Comparison of ENCODE assay signal across 8 mouse cellular contexts in genomic region chr2:4883009-4883704, GRCm38 (mm10). TPM values are rescaled to one million over a fixed set of nuclear protein-coding genes. Genes with fewer than 3 reads are reported as not detected.
DNase-seq lines count a peak whose midpoint lies in the region; ATAC-seq and TF ChIP-seq lines count a peak whose summit lies in the region.

No protein-coding gene starts in this region.

- H3K9ac ChIP-seq in heart, embryonic 11.5 days (ENCODE audit: low read depth, low read length), result peak overlapping the region; percentile 97
- H3K9ac ChIP-seq in MEL (ENCODE audit: control insufficient read depth, low read depth, low read length, poor library complexity, severe bottlenecking), result peak overlapping the region; percentile 96
- H3K9ac ChIP-seq in forebrain, embryonic 15.5 days (replicated peaks), result peak overlapping the region; percentile 99
- H3K9ac ChIP-seq in liver, embryonic 15.5 days, result peak overlapping the region; percentile 97

- TF ChIP-seq CTCF in MEL (IDR thresholded peaks at IDR 0.05 in 2 of 3, conservative IDR thresholded peaks at IDR 0.05 in 1 of 3; ENCODE audit: control insufficient read depth in 1 of 3, insufficient read depth in 1 of 3, low read depth in 2 of 3, low read length in 3 of 3, poor library complexity in 1 of 3, severe bottlenecking in 1 of 3), result no peak

- 2% methylated on average over 18 of the region's 18 CpGs for WGBS in heart, embryonic 11.5 days (ENCODE audit: insufficient replicate concordance)
- 1% methylated on average over 18 of the region's 18 CpGs for WGBS in forebrain, embryonic 15.5 days
- WGBS in liver, embryonic 15.5 days (ENCODE audit: insufficient replicate concordance), result 2% methylated on average over 18 of the region's 18 CpGs

- peaks cover 34% of the 10 kb centered on the region for H3K79me2 ChIP-seq in MEL (ENCODE audit: control insufficient read depth, insufficient read depth, low read length, poor library complexity)

- no peaks in the 10 kb centered on the region for H3K9me3 ChIP-seq in heart, embryonic 11.5 days (replicated peaks; ENCODE audit: control insufficient read depth, low read length)
- no peaks in the 10 kb centered on the region for H3K9me3 ChIP-seq in MEL (replicated peaks; ENCODE audit: insufficient read depth, low read length)
- H3K9me3 ChIP-seq in forebrain, embryonic 15.5 days, result no peaks in the 10 kb centered on the region
- no peaks in the 10 kb centered on the region for H3K9me3 ChIP-seq in liver, embryonic 15.5 days (replicated peaks)

- no peaks in the 10 kb centered on the region for H3K27me3 ChIP-seq in heart, embryonic 11.5 days (ENCODE audit: control insufficient read depth, insufficient read depth, low read length)
- H3K27me3 ChIP-seq in MEL (ENCODE audit: control insufficient read depth in 1 of 2, insufficient read depth in 2 of 2, low read length in 2 of 2), result no peaks in the 10 kb centered on the region
- no peaks in the 10 kb centered on the region for H3K27me3 ChIP-seq in forebrain, embryonic 15.5 days
- H3K27me3 ChIP-seq in liver, embryonic 15.5 days, result peaks cover 15% of the 10 kb centered on the region; the same call in 1 of the 2 replicates

- no peak for TF ChIP-seq EP300 in MEL (IDR thresholded peaks at IDR 0.05; ENCODE audit: low read depth in 1 of 2, low read length in 2 of 2)

- TF ChIP-seq POLR2A in MEL (IDR thresholded peaks at IDR 0.05; ENCODE audit: control insufficient read depth in 1 of 2, insufficient read depth in 1 of 2, low read depth in 1 of 2, low read length in 2 of 2, poor library complexity in 1 of 2), result no peak

- H3K4me3 ChIP-seq in heart, embryonic 11.5 days (ENCODE audit: low read depth, low read length), result peak overlapping the region; percentile 89
- peak overlapping the region; percentile 90 to 95 for H3K4me3 ChIP-seq in MEL (ENCODE audit: control insufficient read depth in 1 of 2, insufficient read depth in 1 of 2, low read depth in 2 of 2, low read length in 2 of 2)
- peak overlapping the region; percentile 76 for H3K4me3 ChIP-seq in forebrain, embryonic 15.5 days
- H3K4me3 ChIP-seq in liver, embryonic 15.5 days (replicated peaks), result peak overlapping the region; percentile 97

- peak overlapping the region; percentile 87 for H3K4me2 ChIP-seq in heart, embryonic 11.5 days
- H3K4me2 ChIP-seq in forebrain, embryonic 15.5 days (replicated peaks), result peak overlapping the region; percentile 77
- peak overlapping the region; percentile 92 for H3K4me2 ChIP-seq in liver, embryonic 15.5 days

- peak overlapping the region; percentile 99 for H3K27ac ChIP-seq in heart, embryonic 11.5 days (ENCODE audit: low read depth, low read length)
- H3K27ac ChIP-seq in MEL (ENCODE audit: control insufficient read depth, low read depth, low read length), result no peak overlapping the region
- peak overlapping the region; percentile 100 for H3K27ac ChIP-seq in forebrain, embryonic 15.5 days (replicated peaks)
- peak overlapping the region; percentile 94 for H3K27ac ChIP-seq in liver, embryonic 15.5 days (replicated peaks)

- H3K36me3 ChIP-seq in heart, embryonic 11.5 days (ENCODE audit: control insufficient read depth, insufficient read depth, low read length), result peaks cover 13% of the 10 kb centered on the region
- peaks cover 4 to 11% of the 10 kb centered on the region in 2 experiments for H3K36me3 ChIP-seq in MEL (ENCODE audit: control insufficient read depth in 1 of 2, insufficient read depth in 2 of 2, low read length in 2 of 2)
- peaks cover 25% of the 10 kb centered on the region for H3K36me3 ChIP-seq in forebrain, embryonic 15.5 days
- H3K36me3 ChIP-seq in liver, embryonic 15.5 days (replicated peaks), result peaks cover 40% of the 10 kb centered on the region

- no peak for DNase-seq in heart, adult 9 months (ENCODE audit: low spot score in 2 of 2)
- peak; percentile 30 for DNase-seq in MEL (ENCODE audit: low read depth, low spot score)
- DNase-seq in thymus, postnatal 36 days, result peak; percentile 9 to 16
- DNase-seq in adrenal gland, postnatal 25 days, result no peak
- no peak for DNase-seq in urinary bladder, postnatal 36 days (ENCODE audit: low spot score in 2 of 2)

- ATAC-seq in heart, embryonic 11.5 days (replicated peaks; ENCODE audit: insufficient number of reproducible peaks, low FRiP score, low TSS enrichment), result no peak
- no peak for ATAC-seq in forebrain, embryonic 15.5 days (replicated peaks)
- ATAC-seq in liver, embryonic 15.5 days (ENCODE audit: insufficient read depth), result no peak

- no peak for TF ChIP-seq RAD21 in MEL (IDR thresholded peaks at IDR 0.05; ENCODE audit: low read depth, low read length)

- H3K4me1 ChIP-seq in heart, embryonic 11.5 days (ENCODE audit: control insufficient read depth, insufficient read depth, low read length), result peaks cover 11% of the 10 kb centered on the region; the same call in 1 of the 2 replicates
- peaks cover 3 to 10% of the 10 kb centered on the region in 2 experiments; a peak in 3 of 4 replicates for H3K4me1 ChIP-seq in MEL (ENCODE audit: control insufficient read depth in 1 of 2, insufficient read depth in 2 of 2, low read length in 2 of 2)
- H3K4me1 ChIP-seq in forebrain, embryonic 15.5 days, result peaks cover 29% of the 10 kb centered on the region
- H3K4me1 ChIP-seq in liver, embryonic 15.5 days (replicated peaks), result peaks cover 29% of the 10 kb centered on the region

TF ChIP-seq in MEL, 35 proteins besides CTCF, POLR2A, EP300 and RAD21:
- TF ChIP-seq MXI1 (IDR thresholded peaks at IDR 0.05; ENCODE audit: low read depth, low read length) (no peak), E2F4 (IDR thresholded peaks at IDR 0.05; ENCODE audit: borderline replicate concordance, low read depth, low read length) (no peak), KAT2A (conservative IDR thresholded peaks at IDR 0.05; ENCODE audit: low read depth, low read length) (no peak), TBP (IDR thresholded peaks at IDR 0.05; ENCODE audit: low read depth, low read length) (no peak), CHD2 (IDR thresholded peaks at IDR 0.05; ENCODE audit: low read length) (no peak), ZKSCAN1 (IDR thresholded peaks at IDR 0.05; ENCODE audit: low read depth, low read length) (no peak), SIN3A (IDR thresholded peaks at IDR 0.05; ENCODE audit: low read length) (no peak), JUND (IDR thresholded peaks at IDR 0.05; ENCODE audit: low read depth, low read length) (no peak), MYB (IDR thresholded peaks at IDR 0.05; ENCODE audit: low read depth, low read length) (no peak), SMC3 (IDR thresholded peaks at IDR 0.05; ENCODE audit: low read depth, low read length) (no peak), USF1 (IDR thresholded peaks at IDR 0.05; ENCODE audit: low read depth, low read length) (no peak), TCF12 (IDR thresholded peaks at IDR 0.05; ENCODE audit: low read depth, low read length) (no peak), ETS1 (IDR thresholded peaks at IDR 0.05; ENCODE audit: low read depth, low read length) (no peak), BHLHE40 (IDR thresholded peaks at IDR 0.05; ENCODE audit: borderline replicate concordance, low read depth, low read length) (no peak), TAL1 (IDR thresholded peaks at IDR 0.05; ENCODE audit: low read length) (no peak), MAZ (IDR thresholded peaks at IDR 0.05; ENCODE audit: low read depth, low read length) (no peak), NELFE (IDR thresholded peaks at IDR 0.05; ENCODE audit: low read depth, low read length) (no peak), MAX (IDR thresholded peaks at IDR 0.05; ENCODE audit: low read length) (no peak)

RNA-seq across cellular contexts. Expression of gene Sephs1, which starts 1.8 kb away (rescaled TPM):
- polyA plus RNA-seq in heart, embryonic 11.5 days (2014; fragmentation: Nextera tagmentation; extraction: Ambion mirVana), result 51.0 and 56.4 TPM in 2 replicates
- total RNA-seq in MEL (2012; rRNA removed), result 36.9 and 37.1 TPM in 2 replicates
- 10 to 100 TPM in 1 of 2 experiments, not detected in 1; 40.4 TPM for polyA plus RNA-seq in MEL (2012; ENCODE audit: insufficient read depth in 1 of 2, insufficient read length in 2 of 2, low read depth in 1 of 2, low replicate concordance in 2 of 2, missing spikeins in 1 of 2)
- 80.5 and 81.5 TPM in 2 replicates for polyA plus RNA-seq in forebrain, embryonic 15.5 days (2015; fragmentation: Nextera tagmentation; extraction: Ambion mirVana)
- 25.9 and 27.9 TPM in 2 replicates for polyA plus RNA-seq in liver, embryonic 15.5 days (2015; fragmentation: Nextera tagmentation; extraction: Ambion mirVana)
- 64.0 and 71.0 TPM in 2 replicates for total RNA-seq in adrenal gland, postnatal 25 days (2021)

RNA-seq across cellular contexts. Expression of gene Phyh, which starts 35.7 kb away (rescaled TPM):
- polyA plus RNA-seq in heart, embryonic 11.5 days (2014; fragmentation: Nextera tagmentation; extraction: Ambion mirVana), result 110 and 113 TPM in 2 replicates
- not detected in 2 replicates for total RNA-seq in MEL (2012; rRNA removed)
- not detected for polyA plus RNA-seq in MEL (2012; ENCODE audit: insufficient read depth in 1 of 2, insufficient read length in 2 of 2, low read depth in 1 of 2, low replicate concordance in 2 of 2, missing spikeins in 1 of 2)
- polyA plus RNA-seq in forebrain, embryonic 15.5 days (2015; fragmentation: Nextera tagmentation; extraction: Ambion mirVana), result 44.6 and 50.8 TPM in 2 replicates
- 92.8 and 103 TPM in 2 replicates for polyA plus RNA-seq in liver, embryonic 15.5 days (2015; fragmentation: Nextera tagmentation; extraction: Ambion mirVana)
- total RNA-seq in adrenal gland, postnatal 25 days (2021), result 288 and 305 TPM in 2 replicates

Comparison
In these comparisons a context has a peak if more than half of its experiments do, and no peak if none do; other contexts are left out.
1. DNase-seq: peak in MEL (single experiment) and thymus, postnatal 36 days (2 of 2); none in heart, adult 9 months (0 of 2), adrenal gland, postnatal 25 days (single experiment) and urinary bladder, postnatal 36 days (0 of 2).
2. RNA of gene Phyh, which starts 35.7 kb away (polyA plus RNA-seq): 110 to 113 TPM in heart, embryonic 11.5 days, 92.8 to 103 TPM in liver, embryonic 15.5 days and 44.6 to 50.8 TPM in forebrain, embryonic 15.5 days; not detected in MEL; every median in the first group is over 10 times any median in the second.
3. Peak in every context shown above with its lines, with median percentiles within 50 percentile points of each other: H3K4me2 ChIP-seq, H3K4me3 ChIP-seq and H3K9ac ChIP-seq.